Mouse (Mus musculus) kidney, embryonic 16.5 days (tissue): ENCODE results near the gene C87499. TPM values are rescaled to one million over a fixed set of nuclear protein-coding genes. Genes with fewer than 3 reads are reported as not detected.

ENCODE experiments used
- ATAC-seq: fragments of 200-750 bp; cut with Nextera tagmentation; 2 replicates; pipeline ENCODE4 v1.8.0; 2017; ENCODE audit warnings: moderate TSS enrichment; ENCODE audit not compliant: low FRiP score, low TSS enrichment
- H3K27ac ChIP-seq: fragments of 300-500 bp; sonication (generic); 2 replicates; pipeline ENCODE4 v1.5.1; 2014; ENCODE audit warnings: low read length
- H3K27me3 ChIP-seq: fragments of 300-500 bp; sonication (generic); 2 replicates; pipeline ENCODE4 v1.6.1; 2014; ENCODE audit warnings: low read length, control low read depth, mixed read lengths; ENCODE audit not compliant: insufficient read depth
- H3K36me3 ChIP-seq: fragments of 300-500 bp; sonication (generic); 2 replicates; pipeline ENCODE4 v1.6.1; 2014; ENCODE audit warnings: low read length, control low read depth, mixed read lengths; ENCODE audit not compliant: insufficient read depth
- H3K4me1 ChIP-seq: fragments of 300-500 bp; sonication (generic); 2 replicates; pipeline ENCODE4 v1.6.1; 2014; ENCODE audit warnings: low read length, control low read depth, mixed read lengths; ENCODE audit not compliant: insufficient read depth
- H3K4me2 ChIP-seq: fragments of 300-500 bp; sonication (generic); replicated peaks from 2 replicates; pipeline ENCODE4 v1.6.1; 2014; ENCODE audit warnings: low read depth, low read length
- H3K4me3 ChIP-seq: fragments of 300-500 bp; sonication (generic); 2 replicates; pipeline ENCODE4 v1.5.1; 2014; ENCODE audit warnings: mild to moderate bottlenecking, low read length
- H3K9ac ChIP-seq: fragments of 300-500 bp; sonication (generic); replicated peaks from 2 replicates; pipeline ENCODE4 v1.6.1; 2014; ENCODE audit warnings: low read length
- H3K9me3 ChIP-seq: fragments of 300-500 bp; sonication (generic); 2 replicates; pipeline ENCODE4 v1.6.1; 2016; ENCODE audit warnings: low read length, control low read depth
- WGBS: fragments of 180-500 bp; shearing (Covaris S2); extraction: QIAGEN DNeasy Blood & Tissue Kit; methylation state at CpG from one replicate; pipeline ENCODE4 v1.1.7; 2014; 5-methylcytosine and 5-hydroxymethylcytosine counted together
- polyA plus RNA-seq: library from polyadenylated mRNA; unstranded; fragments of >200 nt; fragmentation: Nextera tagmentation; extraction: Ambion mirVana; gene quantifications from 2 replicates; pipeline ENCODE4 v1.2.1, GENCODE M21; 2015

The C87499 gene
- not detected in 2 replicates for polyA plus RNA-seq

GRCm38 (mm10) chr4:88634311-88634710 lies at the start of gene C87499:
TSS of gene C87499 (minus strand) at chr4:88634411.
- 82% methylated on average over 4 of the region's 4 CpGs for WGBS
- no peak within 1 kb of the TSS for H3K4me3 ChIP-seq

GRCm38 (mm10) chr4:88683812-88684211 lies 49.6 kb upstream of the C87499 start, which contains the start of gene Ifna2:
TSS of gene Ifna2 (minus strand) at chr4:88683912.
- H3K4me2 ChIP-seq: no peak within 1 kb of the TSS
- H3K27ac ChIP-seq: no peak within 1 kb of the TSS
- H3K9me3 ChIP-seq: no peaks in the 10 kb centered on the region
- no peak within 1 kb of the TSS for H3K9ac ChIP-seq
- H3K4me3 ChIP-seq: no peak within 1 kb of the TSS
- ATAC-seq: no peak
- H3K4me1 ChIP-seq: no peaks in the 10 kb centered on the region
- no peaks in the 10 kb centered on the region for H3K27me3 ChIP-seq
- WGBS: 89% methylated on average over 1 of the region's 1 CpGs
- no peaks in the 10 kb centered on the region for H3K36me3 ChIP-seq

More at GRCm38 (mm10) chr4:88634311-88634710, at the start of gene C87499:
- no peak for ATAC-seq
- Histone ChIP-seq H3K36me3 (no peaks in the 10 kb centered on the region), H3K4me1 (no peaks in the 10 kb centered on the region), H3K27ac (no peak within 1 kb of the TSS), H3K9ac (no peak within 1 kb of the TSS), H3K4me2 (no peak within 1 kb of the TSS), H3K9me3 (no peaks in the 10 kb centered on the region), H3K27me3 (no peaks in the 10 kb centered on the region)

- Histone ChIP-seq H3K9ac (no peak overlapping the region), H3K9me3 (no peaks in the 10 kb centered on the region), H3K36me3 (no peaks in the 10 kb centered on the region), H3K4me2 (no peak overlapping the region), H3K4me1 (no peaks in the 10 kb centered on the region), H3K4me3 (no peak overlapping the region), H3K27me3 (no peaks in the 10 kb centered on the region), H3K27ac (no peak overlapping the region)
- 73% methylated on average over 3 of the region's 3 CpGs for WGBS
- no peak for ATAC-seq
Observed at GRCm38 (mm10) chr4:88681353-88681752, 47.1 kb upstream of the C87499 start.

GRCm38 (mm10) chr4:88680362-88680761 lies 46.2 kb upstream of the C87499 start:
- H3K4me2 ChIP-seq: no peak overlapping the region
- no peaks in the 10 kb centered on the region for H3K4me1 ChIP-seq
- H3K9ac ChIP-seq: no peak overlapping the region
- H3K27ac ChIP-seq: no peak overlapping the region
- no peaks in the 10 kb centered on the region for H3K9me3 ChIP-seq
- WGBS: 53% methylated on average over 8 of the region's 8 CpGs
- H3K27me3 ChIP-seq: no peaks in the 10 kb centered on the region
- H3K4me3 ChIP-seq: no peak overlapping the region
- no peak for ATAC-seq
- no peaks in the 10 kb centered on the region for H3K36me3 ChIP-seq

GRCm38 (mm10) chr4:88676824-88677223 lies 42.6 kb upstream of the C87499 start, which contains the start of gene Ifna16:
TSS of gene Ifna16 (minus strand) at chr4:88676924.
- Histone ChIP-seq H3K4me1 (no peaks in the 10 kb centered on the region), H3K36me3 (no peaks in the 10 kb centered on the region), H3K27ac (no peak within 1 kb of the TSS), H3K4me3 (no peak within 1 kb of the TSS), H3K4me2 (no peak within 1 kb of the TSS), H3K27me3 (no peaks in the 10 kb centered on the region), H3K9me3 (no peaks in the 10 kb centered on the region), H3K9ac (no peak within 1 kb of the TSS)
- ATAC-seq: no peak
- 84% methylated on average over 1 of the region's 1 CpGs for WGBS

GRCm38 (mm10) chr4:88655461-88655860 lies 21.2 kb upstream of the C87499 start:
- H3K27ac ChIP-seq: no peak overlapping the region
- no peaks in the 10 kb centered on the region for H3K27me3 ChIP-seq
- H3K4me1 ChIP-seq: no peaks in the 10 kb centered on the region
- 61% methylated on average over 1 of the region's 1 CpGs for WGBS
- H3K4me3 ChIP-seq: no peak overlapping the region
- H3K9me3 ChIP-seq: no peaks in the 10 kb centered on the region; the same call in 1 of the 2 replicates
- ATAC-seq: no peak
- no peaks in the 10 kb centered on the region for H3K36me3 ChIP-seq
- H3K4me2 ChIP-seq: no peak overlapping the region
- no peak overlapping the region for H3K9ac ChIP-seq

- Histone ChIP-seq H3K27me3 (no peaks in the 10 kb centered on the region), H3K9ac (no peak overlapping the region), H3K27ac (no peak overlapping the region), H3K4me1 (no peaks in the 10 kb centered on the region), H3K4me3 (no peak overlapping the region), H3K9me3 (no peaks in the 10 kb centered on the region; the same call in 1 of the 2 replicates), H3K4me2 (no peak overlapping the region), H3K36me3 (no peaks in the 10 kb centered on the region)
- ATAC-seq: no peak
- 78% methylated on average over 3 of the region's 3 CpGs for WGBS
Observed at GRCm38 (mm10) chr4:88653644-88654043, 19.4 kb upstream of the C87499 start.

- H3K9ac ChIP-seq: no peak within 1 kb of the TSS
- no peaks in the 10 kb centered on the region for H3K36me3 ChIP-seq
- no peaks in the 10 kb centered on the region for H3K27me3 ChIP-seq
- 56% methylated on average over 2 of the region's 2 CpGs for WGBS
- no peak for ATAC-seq
- H3K4me2 ChIP-seq: no peak within 1 kb of the TSS
- no peaks in the 10 kb centered on the region for H3K4me1 ChIP-seq
- H3K4me3 ChIP-seq: no peak within 1 kb of the TSS
- H3K27ac ChIP-seq: no peak within 1 kb of the TSS
- no peaks in the 10 kb centered on the region for H3K9me3 ChIP-seq
Observed at GRCm38 (mm10) chr4:88644359-88644758, 10.1 kb upstream of the C87499 start, which contains the start of gene Ifna13. TSS of gene Ifna13 (minus strand) at chr4:88644459.

- H3K4me2 ChIP-seq: no peak overlapping the region
- no peaks in the 10 kb centered on the region for H3K9me3 ChIP-seq
- no peak overlapping the region for H3K27ac ChIP-seq
- WGBS: 19% methylated on average over 2 of the region's 2 CpGs
- H3K36me3 ChIP-seq: no peaks in the 10 kb centered on the region
- H3K4me3 ChIP-seq: no peak overlapping the region
- H3K9ac ChIP-seq: no peak overlapping the region
- H3K4me1 ChIP-seq: no peaks in the 10 kb centered on the region
- H3K27me3 ChIP-seq: no peaks in the 10 kb centered on the region
- no peak for ATAC-seq
Observed at GRCm38 (mm10) chr4:88642526-88642925, 8.3 kb upstream of the C87499 start.

- H3K27me3 ChIP-seq: no peaks in the 10 kb centered on the region
- no peaks in the 10 kb centered on the region for H3K36me3 ChIP-seq
- H3K9ac ChIP-seq: peak overlapping the region; percentile 66
- peak overlapping the region; percentile 49 for H3K4me3 ChIP-seq
- 13% methylated on average over 11 of the region's 11 CpGs for WGBS
- no peak overlapping the region for H3K27ac ChIP-seq
- peak; percentile 95 for ATAC-seq
- H3K9me3 ChIP-seq: no peaks in the 10 kb centered on the region
- H3K4me1 ChIP-seq: no peaks in the 10 kb centered on the region
- H3K4me2 ChIP-seq: peak overlapping the region; percentile 54
Observed at GRCm38 (mm10) chr4:88641077-88641831, 7.0 kb upstream of the C87499 start.
